Mouse (Mus musculus) CH12.LX (cell line): ENCODE measurements at regions not wholly inside any gene's neighbourhood (a gene's known extent, or its start where the extent isn't known, plus 50 kb on each side); places are given as distances from the start of the nearest gene placed in this dataset.

ENCODE experiments used
- DNase-seq: peaks from one replicate; pipeline ENCODE4 v3.0.0-alpha.2; 2013; ENCODE audit errors: extremely low read depth
- H3K27ac ChIP-seq: 2 replicates; pipeline ENCODE4 v1.5.1; 2012; ENCODE audit warnings: low read depth, mild to moderate bottlenecking, control low read depth, moderate library complexity; ENCODE audit not compliant: insufficient read depth
- H3K27me3 ChIP-seq: replicated peaks from 2 replicates; pipeline ENCODE3; 2012; ENCODE audit warnings: inconsistent platforms
- H3K36me3 ChIP-seq, 2 experiments: replicated peaks in 1 of 2; 2 replicates each; pipeline versions ENCODE3 to v1.6.1; 2012; ENCODE audit warnings: inconsistent platforms in 1 of 2, low read length in 1 of 2, mild to moderate bottlenecking in 1 of 2, mixed read lengths in 1 of 2, moderate library complexity in 1 of 2; ENCODE audit not compliant: control insufficient read depth in 1 of 2, insufficient read depth in 1 of 2
- H3K4me1 ChIP-seq, 2 experiments: 2 replicates each; pipeline ENCODE4 v1.6.1; 2012; ENCODE audit warnings: inconsistent platforms in 1 of 2, moderate library complexity in 1 of 2; ENCODE audit not compliant: insufficient read depth in 2 of 2, control insufficient read depth in 1 of 2
- H3K4me2 ChIP-seq: 2 replicates; pipeline ENCODE4 v1.6.1; 2012; ENCODE audit warnings: low read depth, mild to moderate bottlenecking, control low read depth; ENCODE audit not compliant: poor library complexity, insufficient read depth, severe bottlenecking
- H3K4me3 ChIP-seq, 3 experiments: fragments of 150-350 bp in 1 of 3; sonication (generic) in 1 of 3; replicated peaks in 1 of 3; 2 replicates each; pipeline versions ENCODE3 to v1.5.1; 2011 to 2012; ENCODE audit warnings: low read depth in 2 of 3, low read length in 2 of 3, mild to moderate bottlenecking in 2 of 3, moderate library complexity in 2 of 3, control low read depth in 1 of 3, improper control_type of control experiment in 1 of 3, inconsistent platforms in 1 of 3, mixed read lengths in 1 of 3; ENCODE audit not compliant: poor library complexity in 1 of 3
- H3K79me2 ChIP-seq: replicated peaks from 2 replicates; pipeline ENCODE4 v1.6.1; 2012; ENCODE audit warnings: mild to moderate bottlenecking, moderate library complexity; ENCODE audit not compliant: control insufficient read depth, poor library complexity, insufficient read depth, severe bottlenecking; ENCODE audit errors: extremely low read depth
- H3K9ac ChIP-seq: 2 replicates; pipeline ENCODE4 v1.6.1; 2012; ENCODE audit warnings: low read depth, mild to moderate bottlenecking, control low read depth, moderate library complexity; ENCODE audit not compliant: insufficient read depth
- H3K9me3 ChIP-seq: replicated peaks from 2 replicates; pipeline ENCODE3; 2012; ENCODE audit warnings: low read length, inconsistent platforms, mixed read lengths
- CHD1 ChIP-seq: IDR thresholded peaks from 2 replicates; pipeline ENCODE4 v1.6.1; 2012; ENCODE audit warnings: low read depth, low read length, improper control_type of control experiment, inconsistent platforms
- CHD2 ChIP-seq: IDR thresholded peaks from 2 replicates; pipeline ENCODE4 v1.6.1; 2011; ENCODE audit warnings: low read length, improper control_type of control experiment
- EP300 ChIP-seq: IDR thresholded peaks from 2 replicates; pipeline ENCODE4 v1.6.1; 2011; ENCODE audit warnings: low read length, improper control_type of control experiment
- HCFC1 ChIP-seq: IDR thresholded peaks from 2 replicates; pipeline ENCODE4 v1.6.1; 2012; ENCODE audit warnings: low read depth, mild to moderate bottlenecking, inconsistent platforms, low read length, improper control_type of control experiment
- IRF4 ChIP-seq: IDR thresholded peaks from 2 replicates; pipeline ENCODE4 v1.6.1; 2014; ENCODE audit warnings: low read depth, mild to moderate bottlenecking, inconsistent platforms, low read length, improper control_type of control experiment
- JUND ChIP-seq: conservative IDR thresholded peaks from 2 replicates; pipeline ENCODE4 v1.6.1; 2011; ENCODE audit warnings: low read depth, low read length, improper control_type of control experiment
- MAFK ChIP-seq: IDR thresholded peaks from 2 replicates; pipeline ENCODE4 v1.6.1; 2011; ENCODE audit warnings: low read length, improper control_type of control experiment; ENCODE audit not compliant: insufficient replicate concordance
- MAX ChIP-seq: IDR thresholded peaks from 2 replicates; pipeline ENCODE4 v1.6.1; 2011; ENCODE audit warnings: low read length, improper control_type of control experiment
- MEF2A ChIP-seq: IDR thresholded peaks from 2 replicates; pipeline ENCODE4 v1.6.1; 2014; ENCODE audit warnings: low read depth, mild to moderate bottlenecking, inconsistent platforms, low read length, improper control_type of control experiment, borderline replicate concordance
- MYC ChIP-seq: IDR thresholded peaks from 2 replicates; pipeline ENCODE4 v1.6.1; 2011; ENCODE audit warnings: low read depth, mild to moderate bottlenecking, improper control_type of control experiment, low read length
- NELFE ChIP-seq: IDR thresholded peaks from 2 replicates; pipeline ENCODE4 v1.6.1; 2011; ENCODE audit warnings: low read depth, low read length, improper control_type of control experiment
- POLR2A ChIP-seq: IDR thresholded peaks from 2 replicates; pipeline ENCODE4 v1.6.1; 2011; ENCODE audit warnings: low read depth, mild to moderate bottlenecking, improper control_type of control experiment, low read length
- POLR2AphosphoS2 ChIP-seq: IDR thresholded peaks from 2 replicates; pipeline ENCODE4 v1.6.1; 2011; ENCODE audit warnings: low read depth, low read length, improper control_type of control experiment
- RAD21 ChIP-seq: IDR thresholded peaks from 2 replicates; pipeline ENCODE4 v1.6.1; 2011; ENCODE audit warnings: low read depth, mild to moderate bottlenecking, low read length, improper control_type of control experiment, moderate library complexity
- RCOR1 ChIP-seq: conservative IDR thresholded peaks from 2 replicates; pipeline ENCODE4 v1.6.1; 2012; ENCODE audit warnings: low read depth, mild to moderate bottlenecking, inconsistent platforms, low read length, improper control_type of control experiment
- SIN3A ChIP-seq: IDR thresholded peaks from 2 replicates; pipeline ENCODE4 v1.6.1; 2012; ENCODE audit warnings: low read length, improper control_type of control experiment, inconsistent platforms
- SMC3 ChIP-seq: IDR thresholded peaks from 2 replicates; pipeline ENCODE4 v1.6.1; 2011; ENCODE audit warnings: low read depth, low read length, improper control_type of control experiment
- TBP ChIP-seq: conservative IDR thresholded peaks from 2 replicates; pipeline ENCODE4 v1.6.1; 2011; ENCODE audit warnings: low read depth, low read length, improper control_type of control experiment
- TCF12 ChIP-seq: IDR thresholded peaks from 2 replicates; pipeline ENCODE4 v1.6.1; 2014; ENCODE audit warnings: low read depth, mild to moderate bottlenecking, inconsistent platforms, low read length, improper control_type of control experiment
- ZC3H11A ChIP-seq: IDR thresholded peaks from 2 replicates; pipeline ENCODE4 v1.6.1; 2012; ENCODE audit warnings: low read depth, mild to moderate bottlenecking, inconsistent platforms, low read length, improper control_type of control experiment
- ZMIZ1 ChIP-seq: IDR thresholded peaks from 2 replicates; pipeline ENCODE4 v1.6.1; 2012; ENCODE audit warnings: low read depth, mild to moderate bottlenecking, inconsistent platforms, low read length, improper control_type of control experiment
- ZNF384 ChIP-seq: IDR thresholded peaks from 2 replicates; pipeline ENCODE4 v1.6.1; 2012; ENCODE audit warnings: low read depth, low read length, improper control_type of control experiment, inconsistent platforms
- dilution Hi-C: fragments of 300-500 bp; cut with MboI; formaldehyde crosslinking; loops from 2 replicates; pipeline ENCODE4 v1.14.3; 2020; ENCODE audit warnings: low sequenced_read_pairs; ENCODE audit not compliant: extremely low pct_unique_long_range_greater_than_20kb, extremely low pct_ligation_motif_present
- in situ Hi-C: fragments of 300-500 bp; cut with MboI; formaldehyde crosslinking; loops from 3 replicates; pipeline ENCODE4 v1.14.3; 2019; ENCODE audit warnings: low sequenced_read_pairs, low pct_ligation_motif_present, low pct_unique_long_range_greater_than_20kb, mixed read lengths

DNA sequence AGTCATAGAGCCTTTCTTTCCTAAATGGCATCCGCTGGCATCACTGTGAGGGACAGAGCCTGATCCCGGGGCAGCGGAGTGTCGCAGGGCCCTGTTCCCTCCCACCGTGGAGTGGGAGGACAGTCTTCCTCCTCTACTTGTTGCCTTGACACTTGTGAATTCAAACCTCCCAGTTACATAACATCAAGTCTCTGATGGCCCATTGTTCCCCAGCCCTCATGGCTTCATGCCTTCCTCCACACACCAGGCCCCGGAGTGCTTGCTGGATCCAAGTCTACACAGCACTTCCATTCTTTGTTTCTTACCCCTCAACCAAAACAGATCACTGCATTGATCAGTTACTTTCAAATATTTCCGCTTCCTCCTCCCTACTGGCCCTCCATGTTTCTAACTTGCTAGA is 357.7 kb upstream of the Maf start:
- Histone ChIP-seq H3K27ac (no peak overlapping the region), H3K9me3 (peaks cover 20% of the 10 kb centered on the region), H3K9ac (no peak overlapping the region), H3K36me3 (no peaks in the 10 kb centered on the region), H3K4me3 (no peak overlapping the region), H3K4me2 (no peak overlapping the region), H3K4me1 (no peaks in the 10 kb centered on the region), H3K27me3 (peaks cover 17% of the 10 kb centered on the region), H3K79me2 (no peaks in the 10 kb centered on the region)
- TF ChIP-seq RAD21, result no peak
- TF ChIP-seq EP300, result no peak
- TF ChIP-seq HCFC1, result no peak
- no peak for TF ChIP-seq JUND
- TF ChIP-seq TBP, result no peak
- DNase-seq, result no peak
- dilution Hi-C loops (no loop called here), in situ Hi-C loops (no loop called here)

DNA sequence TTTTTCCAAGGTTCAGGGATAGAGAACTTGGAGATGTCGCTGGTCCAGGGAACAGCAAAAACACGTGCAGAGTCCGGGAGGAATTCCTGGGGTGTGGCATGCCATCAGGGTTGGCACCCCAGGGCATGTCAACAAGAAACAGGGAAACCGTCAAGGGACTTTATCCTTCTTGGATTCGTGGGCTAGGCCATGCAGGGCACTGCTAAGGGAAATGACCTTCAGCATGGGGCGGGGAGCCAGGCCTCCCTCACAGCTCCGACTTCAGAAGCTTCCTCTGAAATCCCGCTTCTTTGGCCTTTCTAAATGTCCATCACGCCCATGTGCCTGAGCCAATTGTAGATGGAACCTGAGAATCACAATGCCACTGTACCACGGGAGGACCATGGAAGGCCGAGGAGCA is 357.0 kb upstream of the Maf start:
- DNase-seq, result no peak
- Histone ChIP-seq H3K9me3 (peaks cover 22% of the 10 kb centered on the region), H3K4me2 (no peak overlapping the region), H3K79me2 (no peaks in the 10 kb centered on the region), H3K36me3 (no peaks in the 10 kb centered on the region), H3K4me1 (no peaks in the 10 kb centered on the region), H3K9ac (no peak overlapping the region), H3K27me3 (peaks cover 17% of the 10 kb centered on the region), H3K4me3 (no peak overlapping the region), H3K27ac (no peak overlapping the region)
- dilution Hi-C loops (no loop called here), in situ Hi-C loops (no loop called here)
- no peak for TF ChIP-seq MEF2A

DNA sequence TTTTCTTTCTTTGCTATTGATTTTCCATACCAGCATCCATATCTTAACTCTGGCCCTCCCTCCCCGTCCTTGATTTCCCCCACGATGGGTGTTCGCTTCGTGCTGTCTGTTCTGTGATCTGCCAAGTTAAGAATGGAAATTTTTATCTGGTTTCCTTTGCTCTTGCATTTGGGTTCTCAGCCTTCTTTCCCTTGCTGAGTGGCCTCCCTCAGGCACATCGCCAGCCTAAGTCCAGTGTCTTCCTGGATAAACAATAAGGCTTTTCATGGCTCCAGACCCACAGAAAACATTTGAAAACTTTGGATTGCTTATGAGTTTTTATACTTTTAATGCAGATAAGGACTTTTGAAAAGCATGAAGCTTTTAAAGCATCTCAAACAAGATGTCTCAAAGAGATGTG is 355.9 kb upstream of the Maf start:
- Histone ChIP-seq H3K9me3 (peaks cover 20% of the 10 kb centered on the region), H3K4me3 (no peak overlapping the region), H3K4me1 (no peaks in the 10 kb centered on the region), H3K79me2 (no peaks in the 10 kb centered on the region), H3K27ac (no peak overlapping the region), H3K9ac (no peak overlapping the region), H3K27me3 (peaks cover 14% of the 10 kb centered on the region), H3K4me2 (no peak overlapping the region), H3K36me3 (no peaks in the 10 kb centered on the region)
- no peak for TF ChIP-seq NELFE
- no peak for TF ChIP-seq MAX
- no peak for TF ChIP-seq TBP
- no peak for TF ChIP-seq JUND
- TF ChIP-seq ZNF384, result no peak
- TF ChIP-seq ZMIZ1, result no peak
- TF ChIP-seq RCOR1, result no peak
- no peak for TF ChIP-seq SIN3A
- TF ChIP-seq CHD2, result no peak
- no peak for TF ChIP-seq MEF2A
- TF ChIP-seq CHD1, result no peak
- TF ChIP-seq SMC3, result no peak
- no peak for TF ChIP-seq IRF4
- TF ChIP-seq POLR2AphosphoS2, result no peak
- TF ChIP-seq TCF12, result no peak
- TF ChIP-seq POLR2A, result no peak
- no peak for TF ChIP-seq MYC
- no peak for TF ChIP-seq MAFK
- no peak for TF ChIP-seq EP300
- TF ChIP-seq ZC3H11A, result no peak
- no peak for DNase-seq
- dilution Hi-C loops, result no loop called here
- in situ Hi-C loops, result no loop called here
